Mouse (Mus musculus): ENCODE measurements at regions not wholly inside any gene's neighbourhood (a gene's known extent, or its start where the extent isn't known, plus 50 kb on each side); places are given as distances from the start of the nearest gene placed in this dataset.

DNA sequence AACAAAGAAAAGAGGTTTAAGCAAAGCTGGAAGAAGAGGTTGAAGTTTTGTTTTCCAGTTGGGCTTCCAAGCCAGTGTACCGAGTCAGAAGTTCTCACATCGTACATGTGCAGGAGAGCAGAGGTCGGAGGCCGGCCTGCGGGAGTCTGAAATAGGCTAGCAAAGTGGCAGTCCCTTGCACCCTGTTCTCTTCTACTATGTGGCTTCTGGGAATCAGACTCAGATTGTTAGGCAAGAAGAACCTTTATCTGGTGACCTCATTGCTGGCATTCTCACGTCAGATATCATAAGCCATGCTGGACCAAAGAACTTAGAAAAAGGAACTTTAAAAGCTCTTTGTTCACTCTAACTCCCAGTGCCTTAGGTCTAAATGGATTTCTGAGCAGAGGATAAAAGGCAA lies 112.0 kb upstream of the Tbl1xr1 start:
- no peak for TF ChIP-seq RAD21 (IDR thresholded peaks at IDR 0.05; ENCODE audit: low read depth, low read length)
- Histone ChIP-seq H3K27ac (ENCODE audit: insufficient read depth, low read depth) (no peak overlapping the region), H3K36me3 (replicated peaks in 1 of 2; ENCODE audit: control insufficient read depth in 1 of 2, insufficient read depth in 1 of 2, low read length in 1 of 2) (no peaks in the 10 kb centered on the region), H3K79me2 (replicated peaks; ENCODE audit: control insufficient read depth, extremely low read depth, insufficient read depth, poor library complexity, severe bottlenecking) (no peaks in the 10 kb centered on the region), H3K4me1 (ENCODE audit: control insufficient read depth in 1 of 2, insufficient read depth in 2 of 2) (peaks cover 17 to 63% of the 10 kb centered on the region in 2 experiments), H3K27me3 (replicated peaks) (no peaks in the 10 kb centered on the region), H3K9ac (ENCODE audit: insufficient read depth, low read depth) (no peak overlapping the region), H3K9me3 (replicated peaks; ENCODE audit: low read length) (no peaks in the 10 kb centered on the region), H3K4me3 (replicated peaks in 1 of 3; ENCODE audit: low read depth in 2 of 3, low read length in 2 of 3, poor library complexity in 1 of 3) (no peak overlapping the region), H3K4me2 (ENCODE audit: insufficient read depth, low read depth, poor library complexity, severe bottlenecking) (no peak overlapping the region)
- no peak for DNase-seq (ENCODE audit: extremely low read depth)
- dilution Hi-C loops (cut with MboI; ENCODE audit: extremely low pct_ligation_motif_present, extremely low pct_unique_long_range_greater_than_20kb, low sequenced_read_pairs) (no loop called here), in situ Hi-C loops (cut with MboI; ENCODE audit: low pct_ligation_motif_present, low pct_unique_long_range_greater_than_20kb, low sequenced_read_pairs) (no loop called here)

DNA sequence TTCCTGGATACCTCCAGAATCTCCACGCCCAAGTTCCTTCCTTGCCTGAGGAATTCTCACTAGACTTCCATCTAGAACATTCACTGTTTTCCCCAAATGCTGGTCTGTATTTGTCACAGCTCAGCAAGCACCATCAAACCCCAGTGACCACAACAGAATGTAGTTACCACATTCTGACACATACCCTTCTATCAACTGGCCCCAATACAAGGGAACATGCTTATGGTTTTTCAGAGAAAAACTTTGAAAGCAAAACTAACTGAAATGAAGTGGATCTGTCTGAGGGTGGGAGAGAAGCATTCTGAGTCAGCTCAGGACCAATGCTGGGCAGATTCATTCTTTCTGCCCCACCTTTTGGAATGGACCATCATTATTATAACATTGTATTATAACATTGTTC lies 110.9 kb upstream of the Tbl1xr1 start:
- Histone ChIP-seq H3K4me1 (ENCODE audit: control insufficient read depth in 1 of 2, insufficient read depth in 2 of 2) (peaks cover 22 to 60% of the 10 kb centered on the region in 2 experiments), H3K79me2 (replicated peaks; ENCODE audit: control insufficient read depth, extremely low read depth, insufficient read depth, poor library complexity, severe bottlenecking) (no peaks in the 10 kb centered on the region), H3K36me3 (replicated peaks in 1 of 2; ENCODE audit: control insufficient read depth in 1 of 2, insufficient read depth in 1 of 2, low read length in 1 of 2) (no peaks in the 10 kb centered on the region), H3K4me2 (ENCODE audit: insufficient read depth, low read depth, poor library complexity, severe bottlenecking) (no peak overlapping the region), H3K9me3 (replicated peaks; ENCODE audit: low read length) (no peaks in the 10 kb centered on the region), H3K27me3 (replicated peaks) (no peaks in the 10 kb centered on the region), H3K4me3 (replicated peaks in 1 of 3; ENCODE audit: low read depth in 2 of 3, low read length in 2 of 3, poor library complexity in 1 of 3) (no peak overlapping the region), H3K27ac (ENCODE audit: insufficient read depth, low read depth) (no peak overlapping the region), H3K9ac (ENCODE audit: insufficient read depth, low read depth) (no peak overlapping the region)
- in situ Hi-C loops (cut with MboI; ENCODE audit: low pct_ligation_motif_present, low pct_unique_long_range_greater_than_20kb, low sequenced_read_pairs): no loop called here
- TF ChIP-seq BHLHE40 (IDR thresholded peaks at IDR 0.05; ENCODE audit: low read depth, low read length) (0 out of 2 replicates have a peak, but pooled peaks have one; percentile 6), HCFC1 (IDR thresholded peaks at IDR 0.05; ENCODE audit: low read depth, low read length) (no peak)
- no peak for DNase-seq (ENCODE audit: extremely low read depth)
- dilution Hi-C loops (cut with MboI; ENCODE audit: extremely low pct_ligation_motif_present, extremely low pct_unique_long_range_greater_than_20kb, low sequenced_read_pairs): no loop called here

DNA sequence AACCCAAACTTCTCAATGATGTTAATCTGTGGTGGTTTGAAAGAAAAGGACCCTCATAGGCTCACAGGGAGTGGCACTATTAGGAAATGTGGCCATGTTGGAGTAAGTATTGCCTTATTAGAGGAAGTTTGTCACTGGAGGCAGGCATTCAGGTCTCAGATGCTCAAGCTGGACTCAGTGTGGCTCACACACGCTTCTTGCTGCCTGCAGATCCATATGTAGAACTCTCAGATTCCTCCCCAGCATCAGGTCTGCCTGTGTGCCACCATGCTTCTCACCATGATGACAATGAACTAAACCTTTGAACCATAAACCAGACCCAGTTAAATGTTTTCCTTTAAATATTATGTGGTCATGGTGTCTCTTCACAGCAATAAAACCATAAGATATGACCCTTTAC lies 104.7 kb upstream of the Tbl1xr1 start:
- no peaks in the 10 kb centered on the region for H3K27me3 ChIP-seq (replicated peaks)
- in situ Hi-C loops (cut with MboI; ENCODE audit: low pct_ligation_motif_present, low pct_unique_long_range_greater_than_20kb, low sequenced_read_pairs): no loop called here
- H3K4me2 ChIP-seq (ENCODE audit: insufficient read depth, low read depth, poor library complexity, severe bottlenecking): no peak overlapping the region
- no peak overlapping the region for H3K27ac ChIP-seq (ENCODE audit: insufficient read depth, low read depth)
- DNase-seq (ENCODE audit: extremely low read depth): no peak
- no peak for TF ChIP-seq IRF4 (IDR thresholded peaks at IDR 0.05; ENCODE audit: low read depth, low read length)
- H3K79me2 ChIP-seq (replicated peaks; ENCODE audit: control insufficient read depth, extremely low read depth, insufficient read depth, poor library complexity, severe bottlenecking): no peaks in the 10 kb centered on the region
- H3K9me3 ChIP-seq (replicated peaks; ENCODE audit: low read length): no peaks in the 10 kb centered on the region
- H3K9ac ChIP-seq (ENCODE audit: insufficient read depth, low read depth): no peak overlapping the region
- dilution Hi-C loops (cut with MboI; ENCODE audit: extremely low pct_ligation_motif_present, extremely low pct_unique_long_range_greater_than_20kb, low sequenced_read_pairs): no loop called here
- H3K36me3 ChIP-seq (replicated peaks in 1 of 2; ENCODE audit: control insufficient read depth in 1 of 2, insufficient read depth in 1 of 2, low read length in 1 of 2): no peaks in the 10 kb centered on the region
- no peak overlapping the region for H3K4me3 ChIP-seq (replicated peaks in 1 of 3; ENCODE audit: low read depth in 2 of 3, low read length in 2 of 3, poor library complexity in 1 of 3)
- peaks cover 5 to 12% of the 10 kb centered on the region in 2 experiments for H3K4me1 ChIP-seq (ENCODE audit: control insufficient read depth in 1 of 2, insufficient read depth in 2 of 2)

DNA sequence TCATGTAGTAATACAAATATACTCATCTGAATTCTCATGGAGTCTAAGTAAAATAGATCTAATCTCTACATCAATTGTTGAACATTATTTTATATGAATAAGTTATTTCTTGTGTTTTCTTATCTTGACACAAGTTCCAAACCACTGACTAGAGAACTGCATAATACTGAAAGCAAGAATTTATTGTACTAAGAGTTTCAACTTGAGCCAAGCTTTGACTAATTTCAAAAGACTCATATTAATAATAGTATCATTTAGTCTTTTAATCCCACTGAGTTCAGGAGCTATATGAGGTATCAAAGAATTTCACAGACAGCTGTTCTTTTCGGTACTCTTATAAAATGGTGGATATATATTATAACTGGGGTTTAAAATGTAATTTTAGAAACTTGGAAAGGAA lies 103.3 kb upstream of the Tbl1xr1 start:
- Histone ChIP-seq H3K27me3 (replicated peaks) (no peaks in the 10 kb centered on the region), H3K36me3 (replicated peaks in 1 of 2; ENCODE audit: control insufficient read depth in 1 of 2, insufficient read depth in 1 of 2, low read length in 1 of 2) (no peaks in the 10 kb centered on the region), H3K27ac (ENCODE audit: insufficient read depth, low read depth) (no peak overlapping the region), H3K4me1 (ENCODE audit: control insufficient read depth in 1 of 2, insufficient read depth in 2 of 2) (peaks cover 5 to 12% of the 10 kb centered on the region in 2 experiments), H3K4me2 (ENCODE audit: insufficient read depth, low read depth, poor library complexity, severe bottlenecking) (no peak overlapping the region), H3K9me3 (replicated peaks; ENCODE audit: low read length) (no peaks in the 10 kb centered on the region), H3K4me3 (replicated peaks in 1 of 3; ENCODE audit: low read depth in 2 of 3, low read length in 2 of 3, poor library complexity in 1 of 3) (no peak overlapping the region), H3K79me2 (replicated peaks; ENCODE audit: control insufficient read depth, extremely low read depth, insufficient read depth, poor library complexity, severe bottlenecking) (no peaks in the 10 kb centered on the region), H3K9ac (ENCODE audit: insufficient read depth, low read depth) (no peak overlapping the region)
- dilution Hi-C loops (cut with MboI; ENCODE audit: extremely low pct_ligation_motif_present, extremely low pct_unique_long_range_greater_than_20kb, low sequenced_read_pairs) (no loop called here), in situ Hi-C loops (cut with MboI; ENCODE audit: low pct_ligation_motif_present, low pct_unique_long_range_greater_than_20kb, low sequenced_read_pairs) (no loop called here)
- no peak for DNase-seq (ENCODE audit: extremely low read depth)
- no peak for TF ChIP-seq ZNF384 (IDR thresholded peaks at IDR 0.05; ENCODE audit: low read depth, low read length)
- TF ChIP-seq TBP (conservative IDR thresholded peaks at IDR 0.05; ENCODE audit: low read depth, low read length): no peak
- no peak for TF ChIP-seq ZMIZ1 (IDR thresholded peaks at IDR 0.05; ENCODE audit: low read depth, low read length)
- TF ChIP-seq ETS1 (conservative IDR thresholded peaks at IDR 0.05; ENCODE audit: low read depth, low read length): no peak; the same call in 1 of the 2 replicates
- TF ChIP-seq MEF2A (IDR thresholded peaks at IDR 0.05; ENCODE audit: borderline replicate concordance, low read depth, low read length): peak; percentile 40; the same call in 1 of the 2 replicates
- no peak for TF ChIP-seq ZKSCAN1 (IDR thresholded peaks at IDR 0.05; ENCODE audit: borderline replicate concordance, low read depth, low read length)
- TF ChIP-seq CTCF (conservative IDR thresholded peaks at IDR 0.05 in 1 of 2, IDR thresholded peaks at IDR 0.05 in 1 of 2; ENCODE audit: low read depth in 2 of 2, low read length in 2 of 2): no peak
- no peak for TF ChIP-seq RAD21 (IDR thresholded peaks at IDR 0.05; ENCODE audit: low read depth, low read length)
- TF ChIP-seq CHD2 (IDR thresholded peaks at IDR 0.05; ENCODE audit: low read length): no peak
- peak; percentile 91 for TF ChIP-seq EP300 (IDR thresholded peaks at IDR 0.05; ENCODE audit: low read length)
- TF ChIP-seq ELF1 (IDR thresholded peaks at IDR 0.05; ENCODE audit: low read depth, low read length): no peak
- TF ChIP-seq POLR2A (IDR thresholded peaks at IDR 0.05; ENCODE audit: low read depth, low read length): no peak
- TF ChIP-seq KAT2A (IDR thresholded peaks at IDR 0.05; ENCODE audit: insufficient replicate concordance, low read length): no peak
- TF ChIP-seq TCF12 (IDR thresholded peaks at IDR 0.05; ENCODE audit: low read depth, low read length): 0 out of 2 replicates have a peak, but pooled peaks have one; percentile 33
- no peak for TF ChIP-seq MAZ (IDR thresholded peaks at IDR 0.05; ENCODE audit: low read depth, low read length)
- no peak for TF ChIP-seq NRF1 (IDR thresholded peaks at IDR 0.05; ENCODE audit: low read depth, low read length)
- TF ChIP-seq USF1 (IDR thresholded peaks at IDR 0.05; ENCODE audit: low read depth, low read length): no peak

Measured in CH12.LX (cell line).